Mouse (Mus musculus) cerebellum, adult 9-10 months (tissue): ENCODE measurements around the gene Pabpn1.

Experiments used
- DNase-seq: peaks from one replicate; pipeline ENCODE4 v3.0.0; 2022

The Pabpn1 gene

GRCm38 (mm10) chr14:54892200-54892599, at the start of gene Pabpn1:
Pabpn1 (plus strand) TSS chr14:54892500.
- DNase-seq = no peak

DNA sequence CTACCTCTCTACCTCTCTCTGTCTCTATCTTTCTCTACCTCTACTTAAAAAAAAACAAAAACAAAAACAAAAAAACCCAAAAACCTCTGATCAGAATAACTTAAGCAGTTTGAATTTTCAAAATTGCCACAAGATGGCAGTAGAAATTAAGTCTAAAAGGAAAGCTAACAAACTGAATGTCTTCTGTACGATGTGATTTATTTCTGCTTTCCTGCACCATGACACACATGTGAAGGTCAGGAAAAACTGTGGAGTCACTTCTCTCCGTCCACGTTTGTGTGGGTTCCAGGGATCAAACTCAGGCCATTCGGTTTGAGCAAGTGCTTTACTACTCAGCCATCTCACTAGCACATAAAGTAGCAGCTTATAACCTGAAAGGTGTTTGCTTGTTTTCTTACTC, 48.8 kb upstream of the Pabpn1 start:
- DNase-seq = peak; percentile 72

DNA sequence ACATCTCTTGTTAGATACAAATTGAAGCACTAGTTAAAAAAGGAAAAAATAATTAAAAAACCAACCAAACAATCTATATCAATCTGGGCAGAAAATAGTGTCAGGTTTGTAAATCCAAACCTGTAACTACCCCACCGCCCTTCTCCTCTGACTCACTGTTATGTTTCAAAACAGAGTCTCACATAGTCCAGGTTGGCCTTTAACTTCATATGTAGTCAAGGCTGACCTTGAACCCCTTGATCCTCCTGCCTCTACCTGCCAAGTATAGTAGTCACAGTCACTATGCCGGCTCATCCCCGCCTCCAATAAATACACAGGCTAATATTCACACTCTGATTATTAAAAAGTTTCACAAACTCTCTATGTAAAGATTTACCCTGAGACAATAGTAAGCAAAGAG, 36.6 kb upstream of the Pabpn1 start:
- DNase-seq = no peak

DNA sequence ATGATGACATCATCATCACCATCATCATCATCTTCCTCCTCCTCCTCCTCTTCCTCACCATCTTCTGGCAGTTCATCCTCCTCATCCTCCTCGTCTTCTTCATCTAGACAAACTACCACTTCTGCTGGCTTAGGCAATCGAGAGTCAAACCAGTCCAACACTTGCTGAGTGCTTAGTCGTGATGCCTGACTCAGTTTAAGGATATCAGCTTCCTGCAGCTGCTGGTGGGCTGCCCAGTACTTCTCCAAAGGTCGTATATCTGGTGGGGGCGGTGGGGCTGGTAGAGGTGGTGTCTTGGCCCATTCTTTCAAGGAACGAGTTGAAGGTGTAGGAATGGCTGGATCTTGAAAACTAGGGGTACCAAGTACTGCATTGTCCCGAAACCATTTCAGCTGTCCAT, 35.6 kb upstream of the Pabpn1 start:
- no peak for DNase-seq

- DNase-seq = peak; percentile 83
Measured at GRCm38 (mm10) chr14:54857891-54858290, 34.4 kb upstream of the Pabpn1 start.

DNA sequence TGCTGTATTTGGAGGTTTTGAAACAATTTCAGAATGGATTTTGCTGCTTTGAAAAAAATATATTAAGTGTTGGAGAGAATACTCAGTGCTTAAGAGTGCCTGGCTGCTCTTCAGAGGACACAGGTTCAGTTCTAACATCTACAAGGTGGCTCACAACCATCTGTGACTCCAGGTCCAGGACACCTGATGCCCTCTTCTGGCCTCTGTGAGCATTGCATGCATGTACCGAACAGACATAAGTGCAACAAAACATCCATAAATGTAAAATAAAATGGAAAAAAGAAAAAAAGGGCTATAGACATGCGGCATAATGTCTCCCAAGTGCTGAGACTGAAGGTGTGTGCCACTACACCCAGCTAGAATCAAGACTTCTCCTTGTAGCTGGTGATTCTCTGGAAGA, 31.8 kb upstream of the Pabpn1 start:
- DNase-seq = peak; percentile 83

- DNase-seq = peak; percentile 91
Measured at GRCm38 (mm10) chr14:54863501-54864312, 28.6 kb upstream of the Pabpn1 start.

GRCm38 (mm10) chr14:54864313-54865036, 27.8 kb upstream of the Pabpn1 start:
- DNase-seq = no peak

DNA sequence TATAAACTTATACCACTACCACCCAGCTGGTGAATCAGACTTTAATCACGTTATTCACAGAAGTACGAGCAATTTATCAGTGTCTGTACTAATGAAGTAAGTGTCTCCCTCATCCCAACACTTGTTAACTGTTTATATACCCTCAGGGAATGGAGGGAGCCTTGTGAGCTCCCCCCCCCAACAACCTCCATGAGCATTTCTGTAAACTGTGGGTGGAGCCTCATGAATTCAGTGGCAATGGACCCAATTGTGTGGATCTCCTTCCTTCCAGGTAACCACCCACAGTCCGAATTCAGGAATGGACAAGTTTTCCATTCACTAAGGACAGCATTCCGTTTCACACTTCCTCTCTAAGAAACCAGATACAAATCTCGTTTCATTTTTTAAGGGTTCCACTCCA, 26.7 kb upstream of the Pabpn1 start:
- DNase-seq = no peak

GRCm38 (mm10) chr14:54866268-54866667, 26.0 kb upstream of the Pabpn1 start:
- no peak for DNase-seq

DNA sequence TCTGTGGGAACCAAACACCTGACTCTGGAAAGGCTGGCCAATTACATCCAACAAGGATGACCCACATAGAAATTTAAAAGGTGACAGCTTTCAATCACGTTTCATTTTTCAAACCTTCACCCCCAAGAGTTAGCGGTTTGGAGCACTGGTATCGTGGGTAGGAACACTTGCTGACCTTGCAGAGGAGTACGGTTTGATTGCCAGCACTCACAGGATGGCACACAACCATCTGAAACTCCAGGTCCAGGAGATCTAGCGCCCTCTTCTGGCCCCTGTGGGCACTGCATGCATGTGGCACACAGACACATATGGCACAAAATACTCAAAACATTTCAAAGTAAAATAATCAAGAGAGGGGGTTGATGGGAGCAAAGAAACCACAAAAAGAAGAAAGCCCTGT, 25.4 kb upstream of the Pabpn1 start:
- DNase-seq = no peak

GRCm38 (mm10) chr14:54868026-54868425, 24.3 kb upstream of the Pabpn1 start:
- DNase-seq = no peak

DNA sequence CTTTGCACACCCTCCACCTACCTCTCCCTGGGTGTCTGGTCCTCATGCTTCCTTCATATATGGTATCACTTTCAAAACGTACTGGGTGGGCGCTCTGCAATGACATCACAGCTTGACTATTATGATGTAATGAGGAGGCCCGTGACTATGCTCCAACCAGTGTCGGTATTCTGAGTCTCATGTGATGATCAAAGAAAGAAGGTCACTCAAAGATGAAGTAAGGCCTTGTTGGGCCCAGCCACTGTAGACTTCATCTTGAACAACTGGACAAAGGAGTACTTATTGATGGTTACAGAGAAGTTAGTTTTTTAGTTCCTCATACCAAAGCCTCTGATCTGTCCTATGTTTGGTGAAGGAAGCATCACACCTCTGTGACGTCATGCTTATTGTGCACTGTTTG, 21.4 kb upstream of the Pabpn1 start, which contains the start of gene Homez:
TSS of gene Homez (minus strand) at position 101 of the 400 bp plus-strand sequence.
- DNase-seq = no peak

GRCm38 (mm10) chr14:54874165-54874564, 18.1 kb upstream of the Pabpn1 start:
- no peak for DNase-seq

GRCm38 (mm10) chr14:54875844-54876538, 16.3 kb upstream of the Pabpn1 start:
- peak; percentile 85 for DNase-seq

- peak; percentile 93 for DNase-seq
Measured at GRCm38 (mm10) chr14:54876539-54877047, 15.7 kb upstream of the Pabpn1 start.

- peak; percentile 79 for DNase-seq
Measured at GRCm38 (mm10) chr14:54877048-54877715, 15.1 kb upstream of the Pabpn1 start, which contains the start of gene Ppp1r3e. Ppp1r3e (minus strand) TSS chr14:54877550.

- peak; percentile 81 for DNase-seq
Measured at GRCm38 (mm10) chr14:54883154-54884021, 8.9 kb upstream of the Pabpn1 start, which contains the start of the genes Bcl2l2 and Gm20521. Bcl2l2 (plus strand) TSS chr14:54883377. Gm20521 (plus strand) TSS chr14:54883441.

DNA sequence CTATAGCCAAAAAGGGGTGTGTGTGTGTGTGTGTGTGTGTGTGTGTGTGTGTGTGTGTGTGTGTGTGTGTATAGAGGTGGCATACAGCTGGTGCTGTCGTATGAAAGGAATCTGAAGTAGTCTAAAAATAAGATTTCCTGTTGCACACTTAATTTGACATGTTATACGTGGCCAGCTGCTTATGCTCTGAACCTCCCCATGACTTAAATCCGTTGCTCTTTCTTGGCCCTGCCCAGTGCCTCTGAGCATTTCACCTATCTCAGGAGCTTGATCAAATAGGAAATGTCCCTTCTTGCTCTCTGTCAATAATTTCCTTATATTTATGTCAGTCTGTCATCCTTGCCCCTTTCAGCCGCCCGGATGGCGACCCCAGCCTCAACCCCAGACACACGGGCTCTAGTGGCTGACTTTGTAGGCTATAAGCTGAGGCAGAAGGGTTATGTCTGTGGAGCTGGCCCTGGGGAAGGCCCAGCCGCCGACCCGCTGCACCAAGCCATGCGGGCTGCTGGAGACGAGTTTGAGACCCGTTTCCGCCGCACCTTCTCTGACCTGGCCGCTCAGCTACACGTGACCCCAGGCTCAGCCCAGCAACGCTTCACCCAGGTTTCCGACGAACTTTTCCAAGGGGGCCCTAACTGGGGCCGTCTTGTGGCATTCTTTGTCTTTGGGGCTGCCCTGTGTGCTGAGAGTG, 8.1 kb upstream of the Pabpn1 start:
- DNase-seq = peak; percentile 44

DNA sequence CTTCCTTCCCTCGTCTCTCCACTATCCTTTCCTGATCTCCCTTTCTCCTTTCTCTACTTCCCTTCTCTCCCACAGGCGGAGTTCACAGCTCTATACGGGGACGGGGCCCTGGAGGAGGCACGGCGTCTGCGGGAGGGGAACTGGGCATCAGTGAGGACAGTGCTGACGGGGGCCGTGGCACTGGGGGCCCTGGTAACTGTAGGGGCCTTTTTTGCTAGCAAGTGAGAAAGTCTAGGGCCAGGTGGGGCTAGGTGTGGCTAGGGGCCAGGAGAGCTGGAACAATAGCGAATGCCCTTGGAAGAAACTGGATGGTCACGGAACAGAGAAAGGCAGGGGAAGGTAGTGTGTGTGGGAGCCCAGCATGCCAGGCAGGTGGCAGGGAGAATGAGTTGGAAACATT, 7.0 kb upstream of the Pabpn1 start:
- DNase-seq = no peak
